Mouse (Mus musculus) cerebellum, adult 11 months (tissue): ENCODE measurements at regions not wholly inside any gene's neighbourhood (a gene's known extent, or its start where the extent isn't known, plus 50 kb on each side); places are given as distances from the start of the nearest gene placed in this dataset.

Experiments used
- DNase-seq: peaks from one replicate; pipeline ENCODE4 v3.0.0; 2022

DNA sequence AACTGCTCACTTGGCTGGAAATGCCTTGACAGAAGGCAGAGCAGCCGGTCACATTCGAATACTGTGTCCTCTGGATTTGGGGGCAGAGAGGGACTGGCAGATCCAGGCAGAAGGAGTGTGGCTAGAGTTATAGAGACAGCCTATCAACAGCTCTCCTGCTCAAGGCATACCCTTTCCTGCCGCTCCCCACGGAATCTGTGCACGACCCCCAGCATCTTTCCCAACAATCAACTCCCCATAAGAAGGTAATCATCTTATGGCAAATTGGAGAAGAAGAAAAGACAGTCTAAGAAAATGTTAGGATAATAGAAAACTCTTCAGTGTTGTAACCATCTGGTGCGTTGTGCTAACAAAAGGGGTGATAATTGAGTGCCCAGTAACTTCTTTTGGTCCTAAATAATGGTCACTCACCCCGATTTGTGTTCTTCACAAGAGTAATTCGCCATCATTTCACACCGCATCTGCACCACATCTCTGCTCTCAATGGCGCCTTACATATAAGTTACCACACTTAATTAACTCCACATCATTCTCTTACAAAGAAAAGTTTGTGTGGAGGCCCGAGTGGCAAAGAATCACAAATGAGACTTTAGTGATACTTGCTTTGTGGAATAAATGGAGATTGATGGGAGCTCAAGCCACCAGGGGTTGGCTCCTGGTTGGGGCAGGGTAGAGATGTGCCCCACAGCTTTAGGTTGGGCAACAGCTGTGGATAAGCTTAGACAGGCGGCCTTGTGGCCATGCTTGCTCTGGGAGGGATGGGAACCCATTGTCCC, 551.2 kb upstream of the Btbd3 start:
- DNase-seq: no peak

DNA sequence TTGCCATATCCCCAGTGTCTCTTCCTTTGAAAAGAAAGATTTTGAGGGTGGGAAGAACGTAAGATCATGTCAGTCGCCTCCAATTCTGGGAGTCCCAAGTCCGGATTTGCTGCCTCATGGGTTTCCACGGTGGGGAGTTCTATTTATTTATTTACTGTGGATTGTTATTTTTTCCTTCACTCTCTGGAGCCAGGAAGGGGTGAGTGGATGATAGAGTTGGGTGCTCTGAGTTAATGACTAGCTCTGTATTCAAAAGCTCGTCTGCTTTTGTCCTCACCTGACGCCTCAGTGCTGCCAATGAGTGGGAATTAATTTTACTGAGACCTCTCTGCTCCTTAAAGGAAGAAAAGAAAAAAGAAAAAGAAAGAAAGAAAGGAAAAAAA, 551.8 kb upstream of the Btbd3 start:
- no peak for DNase-seq

DNA sequence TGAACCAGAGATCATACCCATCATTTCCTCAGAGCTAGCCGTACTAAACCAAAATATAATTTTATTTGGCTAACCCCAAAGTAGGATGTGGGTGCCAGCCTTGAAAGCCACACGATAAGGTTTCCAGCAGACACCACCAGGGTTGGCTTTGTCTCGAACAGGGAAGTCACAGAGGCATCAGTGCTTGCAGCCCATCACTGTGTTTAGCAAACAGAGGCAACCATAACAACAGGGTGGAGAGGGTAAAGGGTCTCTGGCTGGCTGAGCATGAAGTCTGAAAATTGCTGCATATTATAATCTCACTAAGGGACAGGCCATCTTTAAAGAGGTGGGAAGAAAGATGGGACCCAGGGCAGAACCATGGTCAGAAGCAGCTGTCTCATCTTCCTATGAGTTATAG, 552.3 kb upstream of the Btbd3 start:
- DNase-seq: no peak

DNA sequence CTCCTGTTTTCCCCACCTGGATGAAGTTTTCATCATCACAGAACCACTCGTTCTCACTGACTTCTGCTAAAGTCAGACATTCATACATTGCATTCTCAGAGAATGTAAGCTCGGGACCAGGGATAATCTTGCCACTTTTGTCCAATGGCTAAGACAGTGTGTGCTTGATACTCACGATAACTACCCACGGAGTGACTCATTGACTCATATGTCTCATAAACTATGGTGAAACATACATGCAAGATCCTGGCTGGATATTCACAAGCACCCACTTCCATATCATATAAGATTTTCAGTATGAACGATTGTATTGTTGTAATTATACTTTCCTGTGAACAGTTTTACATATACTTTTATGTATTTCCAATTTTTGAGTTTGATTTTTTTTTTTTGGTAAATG, 560.5 kb upstream of the Btbd3 start:
- no peak for DNase-seq

DNA sequence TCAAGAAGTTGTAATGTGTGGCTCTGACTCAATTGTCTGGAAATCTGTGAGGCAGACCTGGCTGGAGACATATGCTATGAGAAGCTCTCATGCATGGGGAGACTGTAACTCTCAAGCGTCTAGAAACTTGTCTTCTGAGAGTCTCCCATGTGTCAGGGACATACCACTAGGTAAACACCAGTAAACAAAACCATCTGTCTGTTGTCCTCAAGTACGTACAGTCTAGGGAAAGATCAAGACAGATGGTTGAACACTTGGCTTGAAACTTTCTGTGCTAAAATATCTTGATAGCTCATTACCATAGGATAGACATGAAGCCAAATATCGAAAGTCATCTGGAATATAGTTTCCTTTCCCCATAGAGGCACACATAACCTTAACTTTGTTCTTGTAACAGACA, 562.3 kb upstream of the Btbd3 start:
- no peak for DNase-seq

DNA sequence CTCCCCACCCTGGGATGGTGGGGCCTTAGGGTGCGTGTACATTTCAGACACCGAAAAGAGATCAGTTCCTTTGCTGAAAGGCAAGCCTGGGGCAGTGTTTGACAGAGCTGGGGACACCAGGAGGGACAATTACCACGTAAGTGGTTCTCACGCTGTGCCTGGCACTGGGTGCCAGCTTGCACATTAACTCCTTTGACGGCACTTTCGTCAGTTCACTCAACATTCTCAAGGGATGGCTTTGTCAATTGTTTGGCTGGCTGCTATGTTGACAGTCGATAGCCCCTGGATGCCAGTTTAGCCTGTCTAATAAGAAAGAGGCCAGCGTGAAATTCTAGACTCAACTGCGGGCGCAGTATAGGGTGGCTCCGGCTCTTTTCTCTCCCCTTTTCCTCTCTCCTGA, 569.2 kb upstream of the Btbd3 start:
- no peak for DNase-seq

DNA sequence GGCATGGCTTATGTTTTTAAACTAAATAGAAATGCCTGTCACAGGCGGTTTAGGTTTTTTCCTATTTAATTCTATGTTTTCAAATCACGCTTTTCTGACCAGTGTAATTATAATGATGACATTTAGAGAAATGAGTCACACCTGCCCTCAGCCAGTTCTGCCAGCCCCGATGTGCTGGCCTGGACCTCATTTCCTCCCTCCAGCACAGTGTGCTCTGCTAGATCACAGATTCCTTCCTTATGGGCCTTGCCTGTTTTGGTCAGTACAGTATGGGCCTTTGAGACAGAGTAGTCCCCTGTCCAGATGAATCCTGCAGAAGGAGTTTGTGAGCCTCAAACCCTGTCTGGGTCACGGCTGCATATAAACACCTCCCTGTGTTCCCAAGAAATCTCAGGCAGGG, 569.6 kb upstream of the Btbd3 start:
- DNase-seq: no peak

DNA sequence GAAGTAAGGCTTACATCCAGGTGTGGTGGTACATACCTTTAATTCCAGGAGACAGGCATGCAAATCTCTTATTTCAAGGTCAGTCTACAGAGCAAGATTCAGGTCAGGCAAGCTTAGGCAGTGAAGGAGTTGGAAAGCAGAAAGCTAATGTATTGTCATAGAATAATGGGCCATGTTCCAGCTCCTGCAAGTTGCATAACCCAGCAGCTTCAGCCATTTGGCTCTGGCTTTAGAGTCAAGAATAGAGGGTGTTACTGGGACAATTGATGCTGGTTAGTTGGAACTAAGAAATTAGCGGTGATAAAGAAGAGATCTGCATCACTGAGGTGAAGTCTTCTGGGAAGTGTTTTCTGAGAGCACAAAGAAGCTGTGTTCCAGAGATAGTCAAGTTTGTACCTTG, 565.3 kb upstream of the Jag1 start:
- no peak for DNase-seq

DNA sequence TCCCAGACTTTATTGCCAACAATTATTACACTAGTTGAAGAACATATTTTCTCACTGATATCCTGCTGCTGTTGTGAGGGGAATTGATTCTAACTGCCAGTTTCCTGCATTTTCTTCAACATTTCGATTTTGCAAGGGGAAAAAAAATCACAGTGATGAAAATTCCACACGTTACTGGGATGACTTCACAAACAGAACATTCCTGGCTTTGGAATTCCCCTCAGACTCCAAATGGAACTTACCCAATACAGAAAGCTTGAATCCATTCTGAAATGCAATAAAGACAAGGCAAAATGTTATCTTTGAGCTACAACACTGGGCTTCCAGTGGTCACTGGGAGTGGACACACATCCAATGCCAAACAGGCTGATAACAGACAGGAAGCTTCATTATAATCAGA, 546.7 kb upstream of the Jag1 start:
- DNase-seq: no peak

DNA sequence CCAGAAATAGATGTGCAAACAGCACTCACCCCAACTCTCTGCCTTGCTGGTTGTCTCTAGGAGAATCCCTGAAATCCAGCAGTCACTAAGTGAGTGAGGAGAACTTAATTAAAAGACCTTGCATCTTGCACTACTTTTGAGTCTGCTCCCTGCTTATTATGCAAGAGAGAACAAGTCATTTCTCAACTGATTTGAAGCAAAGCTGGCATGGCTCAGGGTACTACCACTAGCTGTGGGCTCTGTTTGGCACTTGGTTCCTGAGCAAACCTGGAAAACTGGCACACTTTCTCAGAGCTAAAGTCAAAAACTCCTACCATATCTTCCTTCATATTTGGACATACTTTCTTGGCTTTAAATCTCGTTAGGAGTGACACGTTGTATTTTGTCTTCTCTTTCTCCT, 545.8 kb upstream of the Jag1 start:
- no peak for DNase-seq

DNA sequence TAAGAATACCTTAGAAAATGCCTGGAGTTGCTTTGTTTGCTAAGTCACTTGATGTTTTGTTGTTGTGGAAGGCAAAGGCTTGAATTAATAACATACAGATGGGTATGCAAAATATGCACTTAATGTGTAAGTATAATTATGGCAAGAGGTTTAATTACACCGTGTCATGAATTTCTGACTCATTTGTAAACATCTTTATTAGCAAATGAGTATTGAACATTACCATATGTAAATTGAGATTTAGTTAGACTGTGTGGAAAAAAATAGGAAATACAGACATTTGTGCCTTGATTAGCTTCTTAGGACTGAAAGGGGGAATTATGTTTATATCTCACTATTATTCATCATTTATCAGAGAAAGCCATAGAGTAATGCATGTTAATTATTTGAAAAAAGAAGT, 544.0 kb upstream of the Jag1 start:
- DNase-seq: no peak

DNA sequence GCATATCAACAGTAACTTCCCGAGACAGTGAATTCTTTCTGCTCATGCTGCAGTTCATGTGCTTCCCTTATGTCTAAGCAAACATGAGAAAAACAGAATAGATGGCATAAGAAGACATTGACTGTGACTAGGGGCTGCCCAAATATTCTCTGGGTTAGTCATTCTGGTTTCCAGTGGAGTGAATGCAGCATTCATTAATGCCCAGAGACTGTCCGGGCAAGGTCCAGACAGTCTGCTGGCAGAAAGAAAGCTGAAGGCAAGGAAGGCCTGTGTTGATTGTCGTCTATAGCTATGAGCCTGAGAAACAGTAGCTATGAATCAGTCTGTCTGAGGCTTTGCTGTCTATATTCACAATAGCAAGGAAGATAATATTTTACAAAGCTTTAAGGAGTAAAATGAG, 537.9 kb upstream of the Jag1 start:
- no peak for DNase-seq

DNA sequence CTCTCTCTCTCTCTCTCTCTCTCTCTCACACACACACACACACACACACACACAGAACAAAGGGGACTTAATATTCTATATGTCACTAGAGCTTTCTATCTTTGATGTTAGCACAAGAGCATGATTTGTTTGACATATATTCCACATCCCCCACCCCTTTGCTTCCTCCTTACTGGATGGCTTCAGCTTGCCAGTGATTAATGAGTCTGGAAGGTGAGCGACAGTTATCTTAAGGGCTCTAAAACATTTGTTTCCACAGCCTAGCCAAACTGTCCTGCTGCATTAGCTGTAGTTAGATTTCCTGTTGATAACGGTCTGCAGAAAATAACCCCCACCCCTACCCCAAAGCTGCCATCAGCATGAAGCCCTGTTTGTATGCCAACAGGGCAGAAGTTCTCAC, 527.7 kb upstream of the Jag1 start:
- DNase-seq: no peak

DNA sequence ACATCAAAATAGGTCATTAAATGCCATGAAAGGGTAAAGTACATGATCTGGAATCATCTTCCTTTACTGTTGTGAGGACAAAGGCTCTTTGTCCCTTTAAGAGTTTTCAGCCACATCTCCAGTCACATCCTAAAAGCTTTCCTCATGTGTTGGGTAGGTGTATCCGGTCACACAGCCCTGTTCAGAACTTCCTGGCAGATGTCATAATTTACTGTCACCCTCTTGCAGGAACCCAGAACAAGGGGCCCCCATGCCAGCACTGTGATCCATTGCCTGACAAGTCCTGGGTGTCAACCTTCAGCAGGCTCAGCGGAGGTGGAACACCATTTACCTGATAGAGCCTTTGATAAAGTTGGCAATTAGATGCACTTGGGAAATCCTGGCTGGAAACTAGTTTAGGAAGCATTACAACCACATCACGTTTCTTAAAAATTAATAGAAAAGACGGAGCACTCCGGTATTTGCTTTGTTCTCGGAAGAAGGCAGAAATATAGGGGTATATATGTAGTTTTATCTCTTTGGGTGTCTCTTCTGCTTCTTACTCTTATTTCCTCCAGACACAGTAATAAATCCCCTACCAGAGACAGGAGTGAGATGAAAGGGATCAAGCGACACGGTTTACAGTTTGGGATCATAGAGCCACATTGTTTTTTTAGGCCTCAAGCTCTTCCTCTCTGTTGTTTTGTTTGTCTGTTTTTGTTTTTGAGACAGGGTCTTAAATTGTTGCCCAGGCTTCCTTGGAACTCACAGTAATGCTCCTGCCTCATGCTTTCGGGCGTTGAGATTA, 527.0 kb upstream of the Jag1 start:
- no peak for DNase-seq

DNA sequence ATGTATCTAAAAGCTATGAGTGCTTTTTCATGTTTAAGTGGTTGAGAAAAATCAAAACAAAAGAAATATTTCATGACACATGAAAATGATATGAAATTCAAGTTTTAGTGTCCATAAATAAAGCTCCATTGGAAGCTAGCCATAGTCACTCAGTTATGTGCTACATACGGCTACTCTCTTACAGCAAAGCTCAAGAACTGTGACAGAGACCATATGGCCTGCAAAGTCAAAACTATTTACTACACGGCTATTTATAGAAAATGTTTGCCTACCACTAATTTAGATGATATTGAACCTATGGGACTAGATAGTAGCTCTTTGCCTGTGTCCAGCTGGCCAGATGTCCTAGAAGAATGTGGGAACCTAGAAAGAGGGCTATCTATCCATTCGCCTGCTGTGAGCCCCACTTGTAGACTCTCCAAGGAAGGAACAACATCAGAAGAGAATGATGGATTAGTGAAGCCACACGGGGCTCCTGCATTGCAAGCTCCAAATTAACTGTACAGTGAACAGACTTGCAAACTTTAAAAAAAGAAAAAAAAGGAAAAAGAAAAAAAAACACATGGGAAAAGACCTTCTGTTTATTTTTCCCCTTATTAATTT, 518.7 kb upstream of the Jag1 start:
- DNase-seq: no peak

DNA sequence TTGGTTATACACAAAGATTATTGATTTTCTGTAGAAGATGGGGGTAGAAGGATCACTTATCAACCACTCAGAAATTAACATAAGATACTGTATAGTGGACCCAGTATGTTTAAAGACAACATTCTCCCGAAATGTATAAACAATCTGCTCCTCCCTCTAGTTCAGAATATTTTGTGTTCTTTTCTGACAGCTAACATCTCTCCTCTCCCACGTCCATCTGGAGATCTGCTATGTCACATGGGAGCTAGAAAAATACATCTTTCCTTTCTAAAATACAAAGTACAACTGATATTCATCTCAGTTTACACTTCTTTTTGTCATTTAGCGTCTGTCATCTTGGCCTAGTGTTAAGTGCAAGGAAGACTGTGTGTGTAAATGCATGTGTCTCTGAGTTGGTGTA, 500.2 kb upstream of the Jag1 start:
- DNase-seq: no peak

DNA sequence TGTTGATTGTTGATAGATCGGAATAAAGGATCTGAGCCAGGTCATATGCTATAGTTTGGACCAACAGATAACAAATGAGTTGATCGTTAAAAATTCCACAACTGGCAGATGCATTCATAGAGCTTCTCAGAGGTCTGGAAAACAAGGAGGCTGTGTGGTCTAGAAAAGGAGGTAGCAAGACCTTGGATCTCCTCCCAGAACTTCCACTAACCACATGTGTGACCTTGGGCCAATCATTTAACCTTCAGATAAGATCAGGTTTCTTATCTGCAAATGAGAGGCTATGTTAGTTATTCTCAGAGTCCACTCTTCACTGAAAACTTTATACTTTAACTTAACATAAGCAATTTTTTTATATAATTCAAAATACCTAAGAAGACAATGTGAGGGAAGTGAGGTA, 497.3 kb upstream of the Jag1 start:
- DNase-seq: no peak

DNA sequence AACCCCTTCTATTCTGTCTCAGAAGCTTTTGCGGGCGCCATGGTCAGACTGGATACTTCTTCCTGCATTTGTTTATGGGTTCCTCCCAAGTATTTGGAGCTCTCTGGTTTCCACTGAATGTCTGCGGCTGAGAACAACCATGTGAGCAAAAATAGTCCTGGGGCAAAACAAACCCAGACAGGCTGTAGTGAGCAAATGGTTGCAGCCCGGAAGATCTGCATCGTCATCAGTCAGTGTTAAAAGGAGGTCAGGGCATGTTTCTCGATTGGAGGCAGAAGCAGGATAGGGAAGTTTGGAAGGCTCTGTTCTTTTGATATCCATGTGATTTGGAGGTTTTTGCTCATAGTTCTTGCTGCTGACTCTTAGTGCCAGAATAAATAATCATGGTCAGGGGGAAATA, 492.1 kb upstream of the Jag1 start:
- no peak for DNase-seq

DNA sequence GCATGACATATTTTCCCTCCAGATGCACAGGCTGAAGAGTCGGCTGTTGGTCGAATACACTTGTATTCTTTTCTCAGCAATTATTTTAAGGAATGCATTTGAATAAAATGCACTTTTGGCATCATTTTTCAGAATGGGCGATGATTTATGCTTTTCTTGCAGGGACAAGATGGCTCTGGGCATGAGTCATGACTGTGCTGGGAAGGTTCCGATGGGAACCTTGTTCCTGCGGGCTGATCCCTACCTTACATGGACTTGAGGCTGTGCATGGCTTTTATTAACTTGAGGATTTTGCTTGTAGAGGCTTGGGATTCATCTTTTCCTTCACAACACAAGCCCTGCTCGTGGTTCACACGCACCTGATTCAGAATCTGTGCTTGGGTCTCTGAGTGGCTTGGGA, 481.7 kb upstream of the Jag1 start:
- no peak for DNase-seq

DNA sequence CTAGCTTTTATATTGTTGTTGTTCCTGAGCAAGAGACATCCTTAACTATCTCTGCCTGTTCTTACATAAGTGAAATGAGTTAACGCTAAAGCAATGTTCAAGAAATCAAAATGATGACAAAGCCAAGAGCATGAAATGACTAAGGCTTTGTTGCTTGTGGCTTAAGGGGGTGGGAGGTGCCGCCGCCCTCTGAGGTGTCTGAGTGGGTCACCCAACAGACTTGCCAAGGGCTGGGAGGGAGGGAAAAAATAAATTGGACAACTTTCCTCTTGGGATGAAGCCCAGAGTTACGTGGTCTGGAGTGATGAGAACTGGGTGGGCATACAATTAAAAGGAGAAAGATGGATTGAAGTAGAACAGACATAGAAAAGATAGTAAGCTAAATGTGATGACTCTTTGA, 478.1 kb upstream of the Jag1 start:
- DNase-seq: no peak

DNA sequence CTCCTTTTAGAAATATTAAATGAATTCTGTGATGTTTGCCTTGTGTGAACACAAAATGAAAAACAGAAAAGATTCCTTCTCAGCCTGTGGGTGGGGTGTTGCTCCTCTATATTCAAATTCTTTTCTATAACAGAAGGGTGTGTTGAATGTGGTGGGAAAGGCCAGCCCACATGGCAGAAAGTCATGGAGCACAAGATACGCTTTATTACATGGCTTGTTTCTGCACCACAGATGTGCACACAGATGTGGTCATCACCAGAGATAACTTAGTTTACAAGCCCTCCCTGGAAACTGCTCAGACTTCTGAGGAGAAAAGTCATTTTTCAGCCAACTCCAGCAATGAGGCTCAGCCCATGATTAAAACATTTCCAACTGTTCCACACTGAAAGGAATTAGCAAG, 475.1 kb upstream of the Jag1 start:
- DNase-seq: no peak

DNA sequence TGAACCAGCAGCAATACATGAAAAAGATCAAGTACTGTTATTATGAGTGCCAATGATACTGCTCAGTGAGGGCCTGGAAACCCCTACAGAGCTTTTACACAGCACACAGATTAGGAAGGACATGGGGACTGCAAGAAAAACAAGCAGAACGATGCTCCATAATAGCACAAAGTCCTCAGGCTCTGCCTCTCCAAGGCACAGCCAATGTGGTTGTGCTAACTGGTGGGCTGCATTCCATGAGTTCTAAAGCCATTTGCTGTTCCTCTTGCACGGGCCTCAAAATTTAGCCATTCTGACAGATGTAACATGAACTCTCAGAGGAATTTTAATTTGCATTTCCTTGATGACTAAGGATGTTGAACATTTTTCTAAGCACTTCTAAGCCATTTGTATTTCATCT, 465.0 kb upstream of the Jag1 start:
- no peak for DNase-seq

DNA sequence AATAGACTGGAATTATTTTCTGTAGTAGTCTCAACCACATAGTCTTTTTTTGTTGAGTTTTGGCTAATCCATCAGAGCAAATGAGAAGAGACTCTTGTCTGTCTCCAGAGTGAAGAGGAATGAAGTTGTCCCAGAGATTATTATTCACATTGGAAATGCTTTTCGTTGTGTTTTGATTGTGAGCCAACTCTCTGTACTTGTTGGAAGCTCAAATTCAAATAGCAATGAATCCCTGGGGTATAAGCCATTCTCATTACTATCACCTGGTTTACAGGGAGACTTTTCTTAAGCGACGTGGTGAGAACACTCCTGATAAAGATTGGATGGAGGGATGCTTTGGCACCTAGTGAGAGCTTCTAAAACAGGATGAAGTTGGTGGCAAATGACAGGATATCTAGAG, 459.3 kb upstream of the Jag1 start:
- DNase-seq: no peak

DNA sequence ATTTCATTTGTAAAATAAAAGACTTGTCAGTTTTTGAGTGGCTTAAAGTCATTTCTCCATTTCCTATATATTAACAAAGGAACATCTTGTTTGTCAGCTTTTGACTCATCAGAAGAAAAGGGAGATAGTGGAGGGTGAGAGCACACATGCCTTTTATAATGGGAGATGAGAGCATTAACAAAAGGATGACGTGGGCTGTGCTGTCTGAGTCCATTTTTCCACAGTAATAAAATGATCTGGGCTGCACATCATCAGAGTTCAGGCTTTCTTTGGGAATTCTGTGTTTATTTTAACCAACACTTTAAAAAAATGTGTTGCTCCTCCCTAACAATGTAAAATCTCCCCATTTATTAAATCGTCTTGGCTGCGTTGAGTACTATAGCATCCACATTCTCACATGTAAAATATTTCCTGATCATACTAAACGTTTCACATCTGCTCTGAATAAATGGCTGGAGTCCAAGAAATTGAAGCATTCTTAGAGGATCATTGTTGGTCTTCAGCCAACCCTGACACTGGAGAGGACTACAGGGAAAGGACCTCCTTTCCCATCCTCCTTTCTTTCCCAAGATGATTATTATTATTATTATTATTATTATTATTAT, 458.5 kb upstream of the Jag1 start:
- no peak for DNase-seq
